Mouse (Mus musculus): ENCODE measurements at regions not wholly inside any gene's neighbourhood (a gene's known extent, or its start where the extent isn't known, plus 50 kb on each side); places are given as distances from the start of the nearest gene placed in this dataset.
"Not testable (repeated sequence)": the region's sequence is repeated elsewhere in the genome, so short reads cannot be mapped to it uniquely, and the experiment has no call there.

GRCm38 (mm10) chr2:123655551-123655950, 434.2 kb upstream of the Sema6d start:
- DNase-seq (ENCODE audit: low spot score, missing footprints) = no peak
- Histone ChIP-seq H3K4me1 (ENCODE audit: control insufficient read depth, insufficient read depth, low read length) (no peaks in the 10 kb centered on the region), H3K9me3 (ENCODE audit: control insufficient read depth, low read length) (no peaks in the 10 kb centered on the region), H3K4me3 (ENCODE audit: low read depth, low read length) (no peak overlapping the region), H3K27ac (ENCODE audit: low read depth, low read length) (no peak overlapping the region), H3K27me3 (ENCODE audit: control insufficient read depth, insufficient read depth, low read length) (no peaks in the 10 kb centered on the region), H3K9ac (ENCODE audit: low read length) (no peak overlapping the region), H3K4me2 (no peak overlapping the region), H3K36me3 (ENCODE audit: control insufficient read depth, insufficient read depth, low read length) (no peaks in the 10 kb centered on the region)
- WGBS = 86% methylated on average over 1 of the region's 1 CpGs
- ATAC-seq (ENCODE audit: low FRiP score) = no peak

GRCm38 (mm10) chr2:123688290-123689030, 401.3 kb upstream of the Sema6d start:
- H3K4me3 ChIP-seq (ENCODE audit: low read depth, low read length) = no peak overlapping the region
- DNase-seq (ENCODE audit: low spot score, missing footprints) (no peak), ATAC-seq (ENCODE audit: low FRiP score) (no peak)
- H3K27ac ChIP-seq (ENCODE audit: low read depth, low read length) = no peak overlapping the region
- H3K9me3 ChIP-seq (ENCODE audit: control insufficient read depth, low read length) = no peaks in the 10 kb centered on the region
- H3K4me1 ChIP-seq (ENCODE audit: control insufficient read depth, insufficient read depth, low read length) = no peaks in the 10 kb centered on the region
- WGBS = 78% methylated on average over 4 of the region's 4 CpGs
- H3K27me3 ChIP-seq (ENCODE audit: control insufficient read depth, insufficient read depth, low read length) = no peaks in the 10 kb centered on the region
- no peaks in the 10 kb centered on the region for H3K36me3 ChIP-seq (ENCODE audit: control insufficient read depth, insufficient read depth, low read length)
- no peak overlapping the region for H3K4me2 ChIP-seq
- no peak overlapping the region for H3K9ac ChIP-seq (ENCODE audit: low read length)

GRCm38 (mm10) chr2:123689801-123690200, 400.0 kb upstream of the Sema6d start:
- DNase-seq (ENCODE audit: low spot score, missing footprints) = peak; percentile 68
- Histone ChIP-seq H3K9ac (ENCODE audit: low read length) (no peak overlapping the region), H3K4me2 (no peak overlapping the region), H3K4me1 (ENCODE audit: control insufficient read depth, insufficient read depth, low read length) (no peaks in the 10 kb centered on the region), H3K27me3 (ENCODE audit: control insufficient read depth, insufficient read depth, low read length) (no peaks in the 10 kb centered on the region), H3K9me3 (ENCODE audit: control insufficient read depth, low read length) (no peaks in the 10 kb centered on the region), H3K27ac (ENCODE audit: low read depth, low read length) (no peak overlapping the region), H3K36me3 (ENCODE audit: control insufficient read depth, insufficient read depth, low read length) (no peaks in the 10 kb centered on the region), H3K4me3 (ENCODE audit: low read depth, low read length) (no peak overlapping the region)
- WGBS = 82% methylated on average over 1 of the region's 1 CpGs
- ATAC-seq (ENCODE audit: low FRiP score) = no peak

- ATAC-seq (ENCODE audit: low FRiP score) = no peak
- Histone ChIP-seq H3K4me3 (ENCODE audit: low read depth, low read length) (no peak overlapping the region), H3K9ac (ENCODE audit: low read length) (no peak overlapping the region), H3K27ac (ENCODE audit: low read depth, low read length) (no peak overlapping the region), H3K27me3 (ENCODE audit: control insufficient read depth, insufficient read depth, low read length) (no peaks in the 10 kb centered on the region), H3K4me2 (no peak overlapping the region), H3K4me1 (ENCODE audit: control insufficient read depth, insufficient read depth, low read length) (no peaks in the 10 kb centered on the region), H3K36me3 (ENCODE audit: control insufficient read depth, insufficient read depth, low read length) (no peaks in the 10 kb centered on the region), H3K9me3 (ENCODE audit: control insufficient read depth, low read length) (no peaks in the 10 kb centered on the region)
- 87% methylated on average over 4 of the region's 4 CpGs for WGBS
- DNase-seq (ENCODE audit: low spot score, missing footprints) = no peak
Measured at GRCm38 (mm10) chr2:123739688-123740087, 350.1 kb upstream of the Sema6d start.

GRCm38 (mm10) chr2:123740541-123740940, 349.2 kb upstream of the Sema6d start:
- no peak for ATAC-seq (ENCODE audit: low FRiP score)
- H3K4me1 ChIP-seq (ENCODE audit: control insufficient read depth, insufficient read depth, low read length) = no peaks in the 10 kb centered on the region
- no peak overlapping the region for H3K4me3 ChIP-seq (ENCODE audit: low read depth, low read length)
- WGBS = 81% methylated on average over 6 of the region's 6 CpGs
- H3K27me3 ChIP-seq (ENCODE audit: control insufficient read depth, insufficient read depth, low read length) = no peaks in the 10 kb centered on the region
- no peak for DNase-seq (ENCODE audit: low spot score, missing footprints)
- H3K36me3 ChIP-seq (ENCODE audit: control insufficient read depth, insufficient read depth, low read length) = no peaks in the 10 kb centered on the region
- H3K9me3 ChIP-seq (ENCODE audit: control insufficient read depth, low read length) = no peaks in the 10 kb centered on the region
- no peak overlapping the region for H3K27ac ChIP-seq (ENCODE audit: low read depth, low read length)
- no peak overlapping the region for H3K4me2 ChIP-seq
- H3K9ac ChIP-seq (ENCODE audit: low read length) = no peak overlapping the region

GRCm38 (mm10) chr2:123754220-123754619, 335.5 kb upstream of the Sema6d start:
- H3K9me3 ChIP-seq (ENCODE audit: control insufficient read depth, low read length) = no peaks in the 10 kb centered on the region
- H3K27ac ChIP-seq (ENCODE audit: low read depth, low read length) = no peak overlapping the region
- no peaks in the 10 kb centered on the region for H3K27me3 ChIP-seq (ENCODE audit: control insufficient read depth, insufficient read depth, low read length)
- WGBS = 79% methylated on average over 7 of the region's 7 CpGs
- H3K9ac ChIP-seq (ENCODE audit: low read length) = 0 out of 2 replicates have a peak overlapping the region, but pooled peaks have one; percentile 20
- peak overlapping the region; percentile 31; the same call in 1 of the 2 replicates for H3K4me2 ChIP-seq
- H3K36me3 ChIP-seq (ENCODE audit: control insufficient read depth, insufficient read depth, low read length) = no peaks in the 10 kb centered on the region
- no peak for DNase-seq (ENCODE audit: low spot score, missing footprints)
- 0 out of 2 replicates have a peak overlapping the region, but pooled peaks have one; percentile 11 for H3K4me3 ChIP-seq (ENCODE audit: low read depth, low read length)
- no peak for ATAC-seq (ENCODE audit: low FRiP score)
- no peaks in the 10 kb centered on the region for H3K4me1 ChIP-seq (ENCODE audit: control insufficient read depth, insufficient read depth, low read length)

- Histone ChIP-seq H3K4me2 (peak overlapping the region; percentile 31; the same call in 1 of the 2 replicates), H3K4me3 (ENCODE audit: low read depth, low read length) (0 out of 2 replicates have a peak overlapping the region, but pooled peaks have one; percentile 11)
- 47% methylated on average over 8 of the region's 24 CpGs for WGBS
- not testable (repeated sequence) for H3K9me3 ChIP-seq (ENCODE audit: control insufficient read depth, low read length); H3K27ac ChIP-seq (ENCODE audit: low read depth, low read length); H3K36me3 ChIP-seq (ENCODE audit: control insufficient read depth, insufficient read depth, low read length); H3K27me3 ChIP-seq (ENCODE audit: control insufficient read depth, insufficient read depth, low read length); DNase-seq (ENCODE audit: low spot score, missing footprints); H3K4me1 ChIP-seq (ENCODE audit: control insufficient read depth, insufficient read depth, low read length); H3K9ac ChIP-seq (ENCODE audit: low read length)
- peak; percentile 61; the same call in 1 of the 2 replicates for ATAC-seq (ENCODE audit: low FRiP score)
Measured at GRCm38 (mm10) chr2:123754656-123755499, 334.9 kb upstream of the Sema6d start.

GRCm38 (mm10) chr2:123799226-123799786, 290.5 kb upstream of the Sema6d start:
- Histone ChIP-seq H3K36me3 (ENCODE audit: control insufficient read depth, insufficient read depth, low read length) (no peaks in the 10 kb centered on the region), H3K4me3 (ENCODE audit: low read depth, low read length) (no peak overlapping the region), H3K9me3 (ENCODE audit: control insufficient read depth, low read length) (no peaks in the 10 kb centered on the region), H3K4me1 (ENCODE audit: control insufficient read depth, insufficient read depth, low read length) (no peaks in the 10 kb centered on the region), H3K27me3 (ENCODE audit: control insufficient read depth, insufficient read depth, low read length) (no peaks in the 10 kb centered on the region), H3K4me2 (no peak overlapping the region), H3K27ac (ENCODE audit: low read depth, low read length) (no peak overlapping the region), H3K9ac (ENCODE audit: low read length) (no peak overlapping the region)
- ATAC-seq (ENCODE audit: low FRiP score) = no peak
- peak; percentile 33 for DNase-seq (ENCODE audit: low spot score, missing footprints)
- WGBS = 79% methylated on average over 3 of the region's 3 CpGs

- Histone ChIP-seq H3K9me3 (ENCODE audit: control insufficient read depth, low read length) (no peaks in the 10 kb centered on the region), H3K27ac (ENCODE audit: low read depth, low read length) (no peak overlapping the region), H3K9ac (ENCODE audit: low read length) (no peak overlapping the region), H3K36me3 (ENCODE audit: control insufficient read depth, insufficient read depth, low read length) (no peaks in the 10 kb centered on the region), H3K4me2 (no peak overlapping the region), H3K27me3 (ENCODE audit: control insufficient read depth, insufficient read depth, low read length) (no peaks in the 10 kb centered on the region), H3K4me1 (ENCODE audit: control insufficient read depth, insufficient read depth, low read length) (no peaks in the 10 kb centered on the region), H3K4me3 (ENCODE audit: low read depth, low read length) (no peak overlapping the region)
- peak; percentile 10 for DNase-seq (ENCODE audit: low spot score, missing footprints)
- 76% methylated on average over 2 of the region's 2 CpGs for WGBS
- no peak for ATAC-seq (ENCODE audit: low FRiP score)
Measured at GRCm38 (mm10) chr2:123805646-123806045, 284.1 kb upstream of the Sema6d start.
